Mouse (Mus musculus) midbrain, embryonic 12.5 days (tissue): ENCODE data around the gene Sdf4. TPM values are rescaled to one million over a fixed set of nuclear protein-coding genes. Genes with fewer than 3 reads are reported as not detected.

Source experiments
- ATAC-seq: fragments of 200-750 bp; cut with Nextera tagmentation; 2 replicates; pipeline ENCODE4 v1.8.0; 2017; ENCODE audit warnings: low read depth, moderate TSS enrichment, moderate library complexity; ENCODE audit not compliant: low FRiP score
- H3K27ac ChIP-seq: fragments of 300-500 bp; sonication (generic); replicated peaks from 2 replicates; pipeline ENCODE4 v1.5.1; 2016; ENCODE audit warnings: mild to moderate bottlenecking
- H3K27me3 ChIP-seq: fragments of 300-500 bp; sonication (generic); 2 replicates; pipeline ENCODE4 v1.6.1; 2016; ENCODE audit warnings: mild to moderate bottlenecking
- H3K36me3 ChIP-seq: fragments of 300-500 bp; sonication (generic); 2 replicates; pipeline ENCODE4 v1.6.1; 2016
- H3K4me1 ChIP-seq: fragments of 300-500 bp; sonication (generic); 2 replicates; pipeline ENCODE4 v1.6.1; 2016
- H3K4me2 ChIP-seq: fragments of 300-500 bp; sonication (generic); replicated peaks from 2 replicates; pipeline ENCODE4 v1.6.1; 2016; ENCODE audit warnings: mild to moderate bottlenecking, moderate library complexity
- H3K4me3 ChIP-seq: fragments of 300-500 bp; sonication (generic); 2 replicates; pipeline ENCODE4 v1.5.1; 2016; ENCODE audit warnings: mild to moderate bottlenecking
- H3K9ac ChIP-seq: fragments of 300-500 bp; sonication (generic); replicated peaks from 2 replicates; pipeline ENCODE4 v1.6.1; 2016; ENCODE audit warnings: mild to moderate bottlenecking, moderate library complexity
- H3K9me3 ChIP-seq: fragments of 300-500 bp; sonication (generic); 2 replicates; pipeline ENCODE4 v1.6.1; 2016; ENCODE audit warnings: mild to moderate bottlenecking
- WGBS: fragments of 180-500 bp; shearing (Covaris S2); methylation state at CpG from one replicate; pipeline ENCODE4 v1.1.7; 2016; 5-methylcytosine and 5-hydroxymethylcytosine counted together
- polyA plus RNA-seq: library from polyadenylated mRNA; unstranded; fragments of >200 nt; fragmentation: Nextera tagmentation; extraction: Ambion mirVana; gene quantifications from 2 replicates; pipeline ENCODE4 v1.2.1, GENCODE M21; 2016

Sdf4 gene
- polyA plus RNA-seq, 1 experiment from 2014 or later = 130 TPM

GRCm38 (mm10) chr4:156033476-156034119 is 40.9 kb downstream of the Sdf4 start:
- no peak overlapping the region for H3K27ac ChIP-seq
- H3K4me2 ChIP-seq = no peak overlapping the region
- H3K36me3 ChIP-seq = peaks cover 5% of the 10 kb centered on the region; the same call in 1 of the 2 replicates
- peaks cover 27% of the 10 kb centered on the region for H3K27me3 ChIP-seq
- no peaks in the 10 kb centered on the region for H3K9me3 ChIP-seq
- 55% methylated on average over 6 of the region's 6 CpGs for WGBS
- H3K4me1 ChIP-seq = peaks cover 32% of the 10 kb centered on the region
- no peak overlapping the region for H3K9ac ChIP-seq
- H3K4me3 ChIP-seq = no peak overlapping the region
- ATAC-seq = no peak

GRCm38 (mm10) chr4:156034301-156034700 is 41.6 kb downstream of the Sdf4 start:
- H3K4me1 ChIP-seq = peaks cover 32% of the 10 kb centered on the region
- peaks cover 27% of the 10 kb centered on the region for H3K27me3 ChIP-seq
- no peak overlapping the region for H3K27ac ChIP-seq
- no peaks in the 10 kb centered on the region for H3K9me3 ChIP-seq
- ATAC-seq = no peak
- 55% methylated on average over 4 of the region's 4 CpGs for WGBS
- peaks cover 2% of the 10 kb centered on the region; the same call in 1 of the 2 replicates for H3K36me3 ChIP-seq
- H3K4me3 ChIP-seq = 0 out of 2 replicates have a peak overlapping the region, but pooled peaks have one; percentile 31
- H3K9ac ChIP-seq = peak overlapping the region; percentile 28; the same call in 1 of the 2 replicates
- H3K4me2 ChIP-seq = peak overlapping the region; percentile 48; the same call in 1 of the 2 replicates

GRCm38 (mm10) chr4:156034901-156035300 is 42.2 kb downstream of the Sdf4 start:
- no peaks in the 10 kb centered on the region for H3K36me3 ChIP-seq
- peaks cover 32% of the 10 kb centered on the region for H3K4me1 ChIP-seq
- no peak overlapping the region for H3K27ac ChIP-seq
- peaks cover 27% of the 10 kb centered on the region for H3K27me3 ChIP-seq
- no peak for ATAC-seq
- peak overlapping the region; percentile 28; the same call in 1 of the 2 replicates for H3K9ac ChIP-seq
- H3K4me2 ChIP-seq = peak overlapping the region; percentile 48
- H3K9me3 ChIP-seq = no peaks in the 10 kb centered on the region
- H3K4me3 ChIP-seq = peak overlapping the region; percentile 31
- 5% methylated on average over 25 of the region's 25 CpGs for WGBS

GRCm38 (mm10) chr4:156044754-156045153 is 52.1 kb downstream of the Sdf4 start:
- no peak overlapping the region for H3K4me3 ChIP-seq
- no peak overlapping the region for H3K4me2 ChIP-seq
- H3K27ac ChIP-seq = no peak overlapping the region
- H3K4me1 ChIP-seq = no peaks in the 10 kb centered on the region
- no peaks in the 10 kb centered on the region for H3K27me3 ChIP-seq
- no peaks in the 10 kb centered on the region for H3K36me3 ChIP-seq
- ATAC-seq = no peak
- 76% methylated on average over 5 of the region's 5 CpGs for WGBS
- no peak overlapping the region for H3K9ac ChIP-seq
- H3K9me3 ChIP-seq = no peaks in the 10 kb centered on the region

- no peak overlapping the region for H3K4me3 ChIP-seq
- H3K9ac ChIP-seq = no peak overlapping the region
- H3K27ac ChIP-seq = no peak overlapping the region
- H3K27me3 ChIP-seq = no peaks in the 10 kb centered on the region
- H3K9me3 ChIP-seq = no peaks in the 10 kb centered on the region
- no peaks in the 10 kb centered on the region for H3K4me1 ChIP-seq
- no peak overlapping the region for H3K4me2 ChIP-seq
- ATAC-seq = no peak
- no peaks in the 10 kb centered on the region for H3K36me3 ChIP-seq
- WGBS = 89% methylated on average over 3 of the region's 3 CpGs
Observed at GRCm38 (mm10) chr4:156049779-156050178, 57.1 kb downstream of the Sdf4 start.

- H3K36me3 ChIP-seq = no peaks in the 10 kb centered on the region
- H3K4me2 ChIP-seq = no peak overlapping the region
- ATAC-seq = no peak
- H3K27me3 ChIP-seq = no peaks in the 10 kb centered on the region
- no peak overlapping the region for H3K4me3 ChIP-seq
- no peak overlapping the region for H3K9ac ChIP-seq
- no peaks in the 10 kb centered on the region for H3K9me3 ChIP-seq
- 75% methylated on average over 6 of the region's 6 CpGs for WGBS
- no peak overlapping the region for H3K27ac ChIP-seq
- no peaks in the 10 kb centered on the region for H3K4me1 ChIP-seq
Observed at GRCm38 (mm10) chr4:156050391-156050980, 57.8 kb downstream of the Sdf4 start.

- no peak for ATAC-seq
- Histone ChIP-seq H3K4me3 (no peak overlapping the region), H3K4me2 (no peak overlapping the region), H3K4me1 (no peaks in the 10 kb centered on the region), H3K9me3 (no peaks in the 10 kb centered on the region), H3K27me3 (no peaks in the 10 kb centered on the region), H3K27ac (no peak overlapping the region), H3K36me3 (no peaks in the 10 kb centered on the region), H3K9ac (no peak overlapping the region)
- 88% methylated on average over 4 of the region's 4 CpGs for WGBS
Observed at GRCm38 (mm10) chr4:156053113-156053512, 60.4 kb downstream of the Sdf4 start.

GRCm38 (mm10) chr4:156054130-156054529 is 61.5 kb downstream of the Sdf4 start:
- ATAC-seq = no peak

GRCm38 (mm10) chr4:156054606-156055005 is 61.9 kb downstream of the Sdf4 start:
- Histone ChIP-seq H3K36me3 (no peaks in the 10 kb centered on the region), H3K4me1 (no peaks in the 10 kb centered on the region), H3K4me2 (no peak overlapping the region), H3K9ac (no peak overlapping the region), H3K4me3 (no peak overlapping the region), H3K27me3 (no peaks in the 10 kb centered on the region), H3K9me3 (no peaks in the 10 kb centered on the region), H3K27ac (no peak overlapping the region)
- no peak for ATAC-seq
- WGBS = 94% methylated on average over 6 of the region's 6 CpGs

More at GRCm38 (mm10) chr4:156054130-156054529, 61.5 kb downstream of the Sdf4 start:
- H3K27ac ChIP-seq = no peak overlapping the region
- H3K9me3 ChIP-seq = no peaks in the 10 kb centered on the region
- WGBS = 86% methylated on average over 4 of the region's 4 CpGs
- no peak overlapping the region for H3K9ac ChIP-seq
- no peak overlapping the region for H3K4me2 ChIP-seq
- no peaks in the 10 kb centered on the region for H3K36me3 ChIP-seq
- H3K4me3 ChIP-seq = no peak overlapping the region
- no peaks in the 10 kb centered on the region for H3K4me1 ChIP-seq
- no peaks in the 10 kb centered on the region for H3K27me3 ChIP-seq

- H3K4me2 ChIP-seq = no peak overlapping the region
- ATAC-seq = no peak
- no peaks in the 10 kb centered on the region for H3K9me3 ChIP-seq
- H3K4me1 ChIP-seq = no peaks in the 10 kb centered on the region
- no peaks in the 10 kb centered on the region for H3K27me3 ChIP-seq
- no peak overlapping the region for H3K27ac ChIP-seq
- no peak overlapping the region for H3K4me3 ChIP-seq
- no peaks in the 10 kb centered on the region for H3K36me3 ChIP-seq
- 89% methylated on average over 5 of the region's 5 CpGs for WGBS
- no peak overlapping the region for H3K9ac ChIP-seq
Observed at GRCm38 (mm10) chr4:156055173-156055572, 62.5 kb downstream of the Sdf4 start.

- H3K4me1 ChIP-seq = no peaks in the 10 kb centered on the region
- H3K9me3 ChIP-seq = no peaks in the 10 kb centered on the region
- ATAC-seq = no peak
- H3K9ac ChIP-seq = no peak overlapping the region
- H3K4me2 ChIP-seq = no peak overlapping the region
- H3K4me3 ChIP-seq = no peak overlapping the region
- H3K27ac ChIP-seq = no peak overlapping the region
- H3K27me3 ChIP-seq = no peaks in the 10 kb centered on the region
- WGBS = 70% methylated on average over 10 of the region's 10 CpGs
- no peaks in the 10 kb centered on the region for H3K36me3 ChIP-seq
Observed at GRCm38 (mm10) chr4:156057702-156058101, 65.0 kb downstream of the Sdf4 start.

- Histone ChIP-seq H3K27ac (no peak overlapping the region), H3K4me2 (no peak overlapping the region), H3K9me3 (no peaks in the 10 kb centered on the region), H3K27me3 (no peaks in the 10 kb centered on the region), H3K36me3 (no peaks in the 10 kb centered on the region), H3K4me3 (no peak overlapping the region), H3K9ac (no peak overlapping the region), H3K4me1 (peaks cover 3% of the 10 kb centered on the region)
- WGBS = 79% methylated on average over 9 of the region's 9 CpGs
- ATAC-seq = no peak
Observed at GRCm38 (mm10) chr4:156058826-156059225, 66.2 kb downstream of the Sdf4 start.
